Mouse (Mus musculus): Measurements from ENCODE around the gene Itsn2.

GRCm38 (mm10) chr12:4679971-4680370 lies 87.5 kb downstream of the Itsn2 start:
- TF ChIP-seq POLR2A (IDR thresholded peaks at IDR 0.05; ENCODE audit: borderline replicate concordance, extremely low read depth, low read depth, low read length) (no peak), CTCF (IDR thresholded peaks at IDR 0.05; ENCODE audit: insufficient read depth, low read length) (no peak)

All from lung, adult 2 months (tissue).